Mouse (Mus musculus) monocyte, adult 5-6 weeks (primary cell): ENCODE results near the gene B020031M17Rik. TPM values are rescaled to one million over a fixed set of nuclear protein-coding genes. Genes with fewer than 3 reads are reported as not detected.
"Not testable (repeated sequence)": the region's sequence is repeated elsewhere in the genome, so short reads cannot be mapped to it uniquely, and the experiment has no call there.

Experiments
- ATAC-seq: fragments of 153-309, 156-312 bp; replicated peaks from 2 replicates; pipeline ENCODE4 v1.8.0; 2017; ENCODE audit warnings: mild to moderate bottlenecking; ENCODE audit not compliant: low TSS enrichment, insufficient number of reproducible peaks, severe bottlenecking, poor library complexity, low FRiP score
- total RNA-seq: library from RNA; stranded (forward); fragments of 200-1000, 200-491, 200-594 nt; gene quantifications from 3 replicates; pipeline ENCODE4 v1.2.3, GENCODE M21; 2017

The B020031M17Rik gene
- not detected in 3 replicates for total RNA-seq

GRCm38 (mm10) chr13:119950706-119951105 lies at the start of gene B020031M17Rik:
TSS of gene B020031M17Rik (minus strand) at chr13:119950806.
- not testable (repeated sequence) for ATAC-seq

GRCm38 (mm10) chr13:119999215-119999614 lies 48.6 kb upstream of the B020031M17Rik start:
- peak; percentile 15; the same call in 1 of the 2 replicates for ATAC-seq

- ATAC-seq, result peak; percentile 96
Observed at GRCm38 (mm10) chr13:119998442-119999086, 48.0 kb upstream of the B020031M17Rik start.

GRCm38 (mm10) chr13:119991917-119992496 lies 41.4 kb upstream of the B020031M17Rik start:
- ATAC-seq, result peak; percentile 84

- peak; percentile 63; the same call in 1 of the 2 replicates for ATAC-seq
Observed at GRCm38 (mm10) chr13:119991264-119991663, 40.7 kb upstream of the B020031M17Rik start.

- peak; percentile 30; the same call in 1 of the 2 replicates for ATAC-seq
Observed at GRCm38 (mm10) chr13:119969163-119969562, 18.6 kb upstream of the B020031M17Rik start.

- ATAC-seq, result 0 out of 2 replicates have a peak, but pooled peaks have one; percentile 16
Observed at GRCm38 (mm10) chr13:119968193-119968592, 17.6 kb upstream of the B020031M17Rik start.

- 0 out of 2 replicates have a peak, but pooled peaks have one; percentile 3 for ATAC-seq
Observed at GRCm38 (mm10) chr13:119965968-119966367, 15.4 kb upstream of the B020031M17Rik start.

GRCm38 (mm10) chr13:119965302-119965952 lies 14.8 kb upstream of the B020031M17Rik start:
- ATAC-seq, result 0 out of 2 replicates have a peak, but pooled peaks have one; percentile 30

GRCm38 (mm10) chr13:119962856-119963255 lies 12.2 kb upstream of the B020031M17Rik start:
- ATAC-seq, result peak; percentile 63

GRCm38 (mm10) chr13:119955567-119955966 lies 5.0 kb upstream of the B020031M17Rik start:
- peak; percentile 68; the same call in 1 of the 2 replicates for ATAC-seq

- ATAC-seq, result not testable (repeated sequence)
Observed at GRCm38 (mm10) chr13:119955089-119955488, 4.5 kb upstream of the B020031M17Rik start.

GRCm38 (mm10) chr13:119929172-119929571 lies 21.4 kb downstream of the B020031M17Rik start, which contains the start of gene Gm21761:
TSS of gene Gm21761 (minus strand) at chr13:119929272.
- ATAC-seq, result not testable (repeated sequence)

GRCm38 (mm10) chr13:119924597-119925340 lies 25.8 kb downstream of the B020031M17Rik start:
- not testable (repeated sequence) for ATAC-seq

- 0 out of 2 replicates have a peak, but pooled peaks have one; percentile 22 for ATAC-seq
Observed at GRCm38 (mm10) chr13:119916966-119917722, 33.5 kb downstream of the B020031M17Rik start.

GRCm38 (mm10) chr13:119916449-119916848 lies 34.2 kb downstream of the B020031M17Rik start:
- not testable (repeated sequence) for ATAC-seq
